In the genomic region with DNA sequence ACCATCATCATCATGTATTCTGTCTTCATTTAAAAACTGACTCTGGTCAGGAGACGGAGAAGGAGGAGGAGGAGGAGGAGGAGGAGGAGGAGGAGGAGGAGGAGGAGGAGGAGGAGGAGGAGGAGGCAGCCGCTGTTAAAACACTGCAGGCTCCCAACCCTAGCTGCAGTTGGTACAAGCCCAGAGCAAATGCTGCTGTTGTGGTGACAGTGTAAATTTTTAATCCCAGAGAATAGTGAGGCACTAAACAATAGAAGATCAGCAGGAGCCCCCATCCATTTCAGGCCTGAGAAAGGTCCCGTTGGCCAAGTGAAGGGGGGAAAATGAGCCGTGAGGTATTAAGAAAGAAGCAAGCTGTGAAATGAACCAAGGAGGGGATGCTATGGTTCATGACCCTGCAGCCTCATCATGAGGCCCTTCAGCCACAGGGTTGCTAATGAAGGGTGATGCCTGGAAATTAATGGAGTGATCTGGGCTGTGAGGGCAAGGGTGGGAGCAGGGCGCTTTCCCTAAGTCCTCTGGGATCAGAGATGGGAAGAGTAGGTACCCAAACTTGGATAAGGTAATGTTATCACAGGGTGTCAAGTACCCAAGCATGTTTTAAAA, we compare ENCODE assay signal across 22 mouse cellular contexts.
DNase-seq lines count a peak whose midpoint lies in the region; ATAC-seq lines count a peak whose summit lies in the region.
"Had no signal": no experiment of that assay in that cellular context is flagged by ENCODE, and none has a peak within 500 bp of the region (broad histone marks: within the 10 kb centered on the region; RNA-seq: fewer than 3 reads in every experiment).

No protein-coding gene starts in this region.

- no peaks in the 10 kb centered on the region for H3K36me3 ChIP-seq in forebrain, embryonic 11.5 days (ENCODE audit: control insufficient read depth, insufficient read depth, low read length)
- H3K36me3 ChIP-seq in forebrain, embryonic 16.5 days (ENCODE audit: control insufficient read depth, insufficient read depth) = no peaks in the 10 kb centered on the region
- H3K36me3 ChIP-seq in kidney, embryonic 15.5 days = no peaks in the 10 kb centered on the region
- H3K36me3 ChIP-seq in neural tube, embryonic 12.5 days = no peaks in the 10 kb centered on the region
- H3K36me3 ChIP-seq: embryonic facial prominence, embryonic 12.5 days; intestine, embryonic 15.5 days; limb, embryonic 15.5 days; liver, embryonic 15.5 days had no signal

- no peak overlapping the region for H3K4me3 ChIP-seq in forebrain, embryonic 11.5 days (ENCODE audit: low read depth, low read length)
- no peak overlapping the region for H3K4me3 ChIP-seq in forebrain, embryonic 16.5 days (replicated peaks; ENCODE audit: low read length)
- no peak overlapping the region for H3K4me3 ChIP-seq in kidney, embryonic 15.5 days (replicated peaks)
- H3K4me3 ChIP-seq in neural tube, embryonic 12.5 days = no peak overlapping the region
- H3K4me3 ChIP-seq: embryonic facial prominence, embryonic 12.5 days; heart, adult 2 months; intestine, embryonic 15.5 days; limb, embryonic 15.5 days; liver, embryonic 15.5 days had no signal

- no peak overlapping the region for H3K4me2 ChIP-seq in forebrain, embryonic 11.5 days (ENCODE audit: low read depth, low read length, severe bottlenecking)
- no peak overlapping the region for H3K4me2 ChIP-seq in forebrain, embryonic 16.5 days (ENCODE audit: low read length)
- H3K4me2 ChIP-seq in kidney, embryonic 15.5 days = no peak overlapping the region
- H3K4me2 ChIP-seq in neural tube, embryonic 12.5 days (replicated peaks) = no peak overlapping the region; the same call in 1 of the 2 replicates
- H3K4me2 ChIP-seq: embryonic facial prominence, embryonic 12.5 days; intestine, embryonic 15.5 days; limb, embryonic 15.5 days; liver, embryonic 15.5 days had no signal

- H3K9ac ChIP-seq in forebrain, embryonic 11.5 days (ENCODE audit: low read length) = no peak overlapping the region
- H3K9ac ChIP-seq in forebrain, embryonic 16.5 days (replicated peaks; ENCODE audit: low read depth, low read length) = no peak overlapping the region
- no peak overlapping the region for H3K9ac ChIP-seq in kidney, embryonic 15.5 days
- no peak overlapping the region for H3K9ac ChIP-seq in neural tube, embryonic 12.5 days
- H3K9ac ChIP-seq: embryonic facial prominence, embryonic 12.5 days; intestine, embryonic 15.5 days; limb, embryonic 15.5 days; liver, embryonic 15.5 days had no signal

- no peaks in the 10 kb centered on the region for H3K9me3 ChIP-seq in forebrain, embryonic 11.5 days (ENCODE audit: control insufficient read depth, low read length)
- H3K9me3 ChIP-seq in forebrain, embryonic 16.5 days (ENCODE audit: control insufficient read depth, low read length) = no peaks in the 10 kb centered on the region
- no peaks in the 10 kb centered on the region for H3K9me3 ChIP-seq in kidney, embryonic 15.5 days (replicated peaks)
- no peaks in the 10 kb centered on the region for H3K9me3 ChIP-seq in neural tube, embryonic 12.5 days
- H3K9me3 ChIP-seq: embryonic facial prominence, embryonic 12.5 days; intestine, embryonic 15.5 days; limb, embryonic 15.5 days; liver, embryonic 15.5 days had no signal

- peaks cover 9% of the 10 kb centered on the region; the same call in 1 of the 2 replicates for H3K4me1 ChIP-seq in forebrain, embryonic 11.5 days (replicated peaks; ENCODE audit: control insufficient read depth, insufficient read depth, low read length)
- H3K4me1 ChIP-seq in forebrain, embryonic 16.5 days (replicated peaks; ENCODE audit: control insufficient read depth, insufficient read depth, low read length) = peaks cover 20% of the 10 kb centered on the region
- H3K4me1 ChIP-seq in kidney, embryonic 15.5 days = peaks cover 14% of the 10 kb centered on the region
- H3K4me1 ChIP-seq in neural tube, embryonic 12.5 days = peaks cover 34% of the 10 kb centered on the region
- H3K4me1 ChIP-seq: intestine, embryonic 15.5 days; liver, embryonic 15.5 days had no signal

- H3K27ac ChIP-seq in forebrain, embryonic 11.5 days (ENCODE audit: low read depth, low read length) = no peak overlapping the region
- H3K27ac ChIP-seq in forebrain, embryonic 16.5 days (ENCODE audit: low read length) = no peak overlapping the region
- no peak overlapping the region for H3K27ac ChIP-seq in kidney, embryonic 15.5 days
- H3K27ac ChIP-seq in neural tube, embryonic 12.5 days = 0 out of 2 replicates have a peak overlapping the region, but pooled peaks have one; percentile 26
- H3K27ac ChIP-seq: embryonic facial prominence, embryonic 12.5 days; heart, adult 2 months; intestine, embryonic 15.5 days; limb, embryonic 15.5 days; liver, embryonic 15.5 days had no signal

- no peak for DNase-seq in forebrain, embryonic 11.5 days (ENCODE audit: low spot score)
- no peak for DNase-seq in kidney, postnatal 14 days
- no peak for DNase-seq in neural tube, embryonic 10.5 days (ENCODE audit: extremely low spot score, low spot score)
- no peak for DNase-seq in right cerebral cortex, adult 18-20 months
- DNase-seq: adrenal gland, postnatal 25 days; cerebellum, adult 11-12 months; cerebellum, postnatal 25 days; gastrocnemius, postnatal 25 days; heart, adult 2 months; heart, postnatal 4 days; kidney, postnatal 25 days; right cerebral cortex, postnatal 4 days; thymus, adult 2 months had no signal

- no peaks in the 10 kb centered on the region for H3K27me3 ChIP-seq in forebrain, embryonic 11.5 days (ENCODE audit: control insufficient read depth, insufficient read depth, low read length)
- H3K27me3 ChIP-seq in forebrain, embryonic 16.5 days (replicated peaks; ENCODE audit: control insufficient read depth, insufficient read depth, low read length) = no peaks in the 10 kb centered on the region
- H3K27me3 ChIP-seq in kidney, embryonic 15.5 days = no peaks in the 10 kb centered on the region
- no peaks in the 10 kb centered on the region for H3K27me3 ChIP-seq in neural tube, embryonic 12.5 days (replicated peaks)
- H3K27me3 ChIP-seq: CH12.LX; embryonic facial prominence, embryonic 12.5 days; intestine, embryonic 15.5 days; limb, embryonic 15.5 days; liver, embryonic 15.5 days had no signal

- WGBS in forebrain, embryonic 11.5 days = 15% methylated on average over 4 of the region's 5 CpGs
- 22% methylated on average over 4 of the region's 5 CpGs for WGBS in forebrain, embryonic 16.5 days
- WGBS in kidney, embryonic 15.5 days = 26% methylated on average over 5 of the region's 5 CpGs
- 16% methylated on average over 5 of the region's 5 CpGs for WGBS in neural tube, embryonic 12.5 days

- 0 out of 2 replicates have a peak, but pooled peaks have one; percentile 27 for ATAC-seq in forebrain, embryonic 11.5 days (replicated peaks; ENCODE audit: low FRiP score)
- no peak for ATAC-seq in forebrain, embryonic 16.5 days
- ATAC-seq in kidney, embryonic 15.5 days (replicated peaks; ENCODE audit: low FRiP score) = peak; percentile 78
- ATAC-seq in neural tube, embryonic 12.5 days (ENCODE audit: low FRiP score, low read depth) = no peak
- ATAC-seq: intestine, embryonic 15.5 days; lung, postnatal 0 days had no signal

Comparison
In these comparisons a context has a peak if more than half of its experiments do, and no peak if none do; other contexts are left out.
1. ATAC-seq: peak in forebrain, embryonic 11.5 days (single experiment) and kidney, embryonic 15.5 days (single experiment); none in forebrain, embryonic 16.5 days (single experiment) and neural tube, embryonic 12.5 days (single experiment).